Mouse (Mus musculus): ENCODE results near the gene Pdlim4. TPM values are rescaled to one million over a fixed set of nuclear protein-coding genes. Genes with fewer than 3 reads are reported as not detected.

Pdlim4 gene
- polyA plus RNA-seq, 1 experiment = 20.0 TPM

GRCm38 (mm10) chr11:54100045-54100691 lies 31.4 kb upstream of the Pdlim4 start, which contains the start of gene P4ha2:
TSS of gene P4ha2 (plus strand) at chr11:54100095.
- TF ChIP-seq CTCF (IDR thresholded peaks at IDR 0.05; ENCODE audit: borderline replicate concordance, insufficient read depth, low read length) (no peak), POLR2A (IDR thresholded peaks at IDR 0.05; ENCODE audit: low read depth, low read length) (no peak)
- H3K27ac ChIP-seq (ENCODE audit: insufficient read depth, low read length) = no peak within 1 kb of the TSS

DNA sequence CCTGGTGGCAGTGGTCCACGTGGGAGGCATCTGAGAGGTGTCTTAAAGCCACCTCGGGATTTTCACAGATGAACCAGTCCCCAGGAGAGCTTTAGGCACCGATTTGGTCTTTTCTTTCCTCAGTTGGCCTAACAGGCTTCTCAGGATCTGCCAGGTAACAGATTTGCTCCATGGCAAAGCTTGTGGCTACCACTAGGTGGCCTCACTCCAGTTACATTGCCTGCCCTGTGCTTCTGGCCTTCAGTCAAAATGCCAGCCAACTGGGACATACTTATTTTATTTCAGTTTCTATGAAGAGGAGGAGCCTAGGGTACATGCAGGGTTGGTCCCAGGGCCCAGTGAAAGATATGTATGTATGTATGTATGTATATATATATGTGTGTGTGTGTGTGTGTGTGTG lies 24.2 kb upstream of the Pdlim4 start:
- no peak overlapping the region for H3K27ac ChIP-seq (ENCODE audit: insufficient read depth, low read length)
- H3K4me1 ChIP-seq (ENCODE audit: control insufficient read depth, insufficient read depth, low read length) = 0 out of 2 replicates have a peak, but pooled peaks cover 5% of the 10 kb centered on the region
- TF ChIP-seq CTCF (IDR thresholded peaks at IDR 0.05; ENCODE audit: borderline replicate concordance, insufficient read depth, low read length) = peak; percentile 67; the same call in 1 of the 2 replicates
- no peak for TF ChIP-seq POLR2A (IDR thresholded peaks at IDR 0.05; ENCODE audit: low read depth, low read length)
- H3K4me3 ChIP-seq (ENCODE audit: insufficient read depth, low read length) = no peak overlapping the region

More at GRCm38 (mm10) chr11:54100045-54100691, 31.4 kb upstream of the Pdlim4 start, which contains the start of gene P4ha2:
- H3K4me3 ChIP-seq (ENCODE audit: insufficient read depth, low read length) = peak within 1 kb of the TSS; percentile 60
- H3K4me1 ChIP-seq (ENCODE audit: control insufficient read depth, insufficient read depth, low read length) = 0 out of 2 replicates have a peak, but pooled peaks cover 2% of the 10 kb centered on the region

GRCm38 (mm10) chr11:54092188-54092587 lies 23.4 kb upstream of the Pdlim4 start:
- 0 out of 2 replicates have a peak, but pooled peaks cover 5% of the 10 kb centered on the region for H3K4me1 ChIP-seq (ENCODE audit: control insufficient read depth, insufficient read depth, low read length)
- TF ChIP-seq POLR2A (IDR thresholded peaks at IDR 0.05; ENCODE audit: low read depth, low read length) (no peak), CTCF (IDR thresholded peaks at IDR 0.05; ENCODE audit: borderline replicate concordance, insufficient read depth, low read length) (no peak)
- H3K4me3 ChIP-seq (ENCODE audit: insufficient read depth, low read length) = no peak overlapping the region
- no peak overlapping the region for H3K27ac ChIP-seq (ENCODE audit: insufficient read depth, low read length)

DNA sequence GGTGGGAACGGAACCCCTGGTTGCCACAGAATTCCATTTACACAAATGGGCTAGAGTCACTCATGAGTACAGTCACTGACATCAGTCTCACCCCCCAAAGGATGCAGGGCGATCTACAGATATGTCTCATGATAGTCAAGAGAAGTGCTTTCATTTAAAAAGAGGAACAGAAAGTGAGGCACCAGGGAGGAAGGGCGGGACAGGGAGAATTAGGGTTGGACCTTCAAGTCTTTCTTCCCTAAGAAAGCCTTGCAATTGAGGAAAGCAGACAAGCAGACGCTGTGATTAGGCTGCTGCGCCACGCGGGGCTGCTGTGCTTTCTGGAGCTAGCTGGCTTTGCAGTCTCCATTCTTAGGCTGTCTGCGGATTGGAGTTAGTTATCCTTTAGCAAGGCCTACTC lies 22.9 kb upstream of the Pdlim4 start:
- Histone ChIP-seq H3K27ac (ENCODE audit: insufficient read depth, low read length) (no peak overlapping the region), H3K4me3 (ENCODE audit: insufficient read depth, low read length) (no peak overlapping the region), H3K4me1 (ENCODE audit: control insufficient read depth, insufficient read depth, low read length) (0 out of 2 replicates have a peak, but pooled peaks cover 5% of the 10 kb centered on the region)
- no peak for TF ChIP-seq CTCF (IDR thresholded peaks at IDR 0.05; ENCODE audit: borderline replicate concordance, insufficient read depth, low read length)
- no peak for TF ChIP-seq POLR2A (IDR thresholded peaks at IDR 0.05; ENCODE audit: low read depth, low read length)

DNA sequence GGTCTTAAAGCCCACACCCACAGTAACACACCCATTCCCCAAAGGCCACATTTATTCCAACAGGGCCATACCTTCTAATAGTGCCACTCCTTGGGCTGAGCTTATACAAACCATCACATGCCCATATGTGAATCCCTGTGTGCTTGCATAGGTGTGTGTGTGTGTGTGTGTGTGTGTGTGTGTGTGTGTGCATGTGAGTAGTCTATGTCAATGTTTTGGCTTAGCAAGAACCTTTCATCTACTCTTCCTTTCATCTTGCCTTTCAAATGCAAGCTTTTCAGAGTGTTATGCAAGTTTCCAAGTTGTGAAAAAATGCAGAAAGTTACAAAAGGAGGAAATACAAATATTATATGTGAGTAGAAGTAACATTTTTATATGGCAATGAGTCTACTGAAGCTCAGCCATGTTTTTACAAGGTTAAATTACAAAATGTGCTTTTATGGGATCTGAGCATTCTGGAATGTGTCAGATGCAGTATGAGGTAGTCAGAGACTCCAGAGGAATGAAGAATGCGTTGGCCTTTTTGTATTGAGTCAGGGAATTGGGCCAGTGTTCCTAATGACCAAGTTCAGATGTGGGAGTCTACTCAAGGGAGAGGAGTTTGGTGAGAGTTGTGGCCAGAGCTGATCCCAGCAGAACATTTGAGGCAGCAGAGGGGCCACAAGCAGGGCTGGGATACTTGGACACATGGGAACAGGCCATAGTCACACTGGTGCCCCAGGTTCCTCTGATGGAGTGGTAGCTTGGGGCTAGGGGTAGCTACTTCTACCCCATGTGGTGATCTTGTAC lies 21.5 kb upstream of the Pdlim4 start:
- Histone ChIP-seq H3K4me3 (ENCODE audit: insufficient read depth, low read length) (no peak overlapping the region), H3K27ac (ENCODE audit: insufficient read depth, low read length) (peak overlapping the region; percentile 70), H3K4me1 (ENCODE audit: control insufficient read depth, insufficient read depth, low read length) (0 out of 2 replicates have a peak, but pooled peaks cover 5% of the 10 kb centered on the region)
- TF ChIP-seq POLR2A (IDR thresholded peaks at IDR 0.05; ENCODE audit: low read depth, low read length) (no peak), CTCF (IDR thresholded peaks at IDR 0.05; ENCODE audit: borderline replicate concordance, insufficient read depth, low read length) (no peak)

GRCm38 (mm10) chr11:54088947-54089317 lies 20.1 kb upstream of the Pdlim4 start:
- Histone ChIP-seq H3K4me1 (ENCODE audit: control insufficient read depth, insufficient read depth, low read length) (0 out of 2 replicates have a peak, but pooled peaks cover 5% of the 10 kb centered on the region), H3K4me3 (ENCODE audit: insufficient read depth, low read length) (no peak overlapping the region), H3K27ac (ENCODE audit: insufficient read depth, low read length) (no peak overlapping the region)
- TF ChIP-seq POLR2A (IDR thresholded peaks at IDR 0.05; ENCODE audit: low read depth, low read length) = no peak
- TF ChIP-seq CTCF (IDR thresholded peaks at IDR 0.05; ENCODE audit: borderline replicate concordance, insufficient read depth, low read length) = no peak

DNA sequence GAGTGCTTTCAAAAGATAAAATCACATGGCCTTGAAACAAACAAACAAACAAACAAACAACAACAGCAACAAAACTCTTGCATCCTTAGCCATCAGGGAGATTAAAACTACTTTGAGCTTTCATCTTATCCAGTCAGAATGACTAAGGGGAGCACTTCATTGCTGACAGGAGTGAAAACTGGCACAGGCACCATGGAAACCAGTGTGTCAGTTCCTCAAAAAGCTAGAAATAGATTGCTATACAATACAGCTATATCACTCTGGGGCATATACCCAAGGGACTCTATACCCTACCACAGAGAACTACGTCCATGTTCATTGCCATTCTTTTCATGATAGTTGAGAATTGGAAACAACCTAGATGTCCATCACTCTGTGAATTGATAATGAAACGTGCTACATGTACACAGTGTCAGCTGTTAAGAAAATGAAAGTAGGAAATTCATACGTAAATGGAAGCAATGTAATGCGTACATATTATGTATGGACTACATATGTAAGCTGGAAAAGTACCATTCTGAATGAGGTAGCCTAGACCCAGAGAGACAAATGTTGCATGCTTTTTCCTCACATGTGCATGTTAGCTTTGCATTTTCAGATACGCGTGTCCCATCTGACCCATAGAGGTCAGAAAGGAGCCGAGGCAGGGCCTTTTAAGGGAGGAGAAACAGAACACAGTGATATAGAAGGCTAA lies 19.6 kb upstream of the Pdlim4 start:
- Histone ChIP-seq H3K4me3 (ENCODE audit: insufficient read depth, low read length) (no peak overlapping the region), H3K27ac (ENCODE audit: insufficient read depth, low read length) (no peak overlapping the region), H3K4me1 (ENCODE audit: control insufficient read depth, insufficient read depth, low read length) (0 out of 2 replicates have a peak, but pooled peaks cover 5% of the 10 kb centered on the region)
- TF ChIP-seq POLR2A (IDR thresholded peaks at IDR 0.05; ENCODE audit: low read depth, low read length) = no peak
- TF ChIP-seq CTCF (IDR thresholded peaks at IDR 0.05; ENCODE audit: borderline replicate concordance, insufficient read depth, low read length) = no peak

DNA sequence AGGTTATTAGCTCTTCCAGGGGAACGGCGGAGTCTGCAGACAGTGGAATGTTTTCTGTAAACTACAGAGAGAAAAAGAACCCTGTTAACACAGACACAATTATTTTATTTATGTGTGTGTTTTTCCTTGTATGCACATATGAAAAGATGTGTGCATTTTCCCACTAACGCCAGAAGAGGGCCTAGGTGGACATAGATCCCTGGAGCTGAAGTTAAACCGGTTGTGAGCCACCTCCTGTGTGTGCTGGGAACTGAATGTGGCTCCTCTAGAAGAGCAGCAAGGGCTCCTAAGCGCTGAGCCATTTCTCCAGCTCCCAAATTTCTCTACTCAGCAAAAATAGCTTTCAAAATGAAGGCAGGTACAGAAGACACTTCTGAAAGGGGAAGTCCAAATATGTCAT lies 17.0 kb upstream of the Pdlim4 start:
- Histone ChIP-seq H3K27ac (ENCODE audit: insufficient read depth, low read length) (no peak overlapping the region), H3K4me3 (ENCODE audit: insufficient read depth, low read length) (no peak overlapping the region), H3K4me1 (ENCODE audit: control insufficient read depth, insufficient read depth, low read length) (0 out of 2 replicates have a peak, but pooled peaks cover 2% of the 10 kb centered on the region)
- TF ChIP-seq POLR2A (IDR thresholded peaks at IDR 0.05; ENCODE audit: low read depth, low read length) (no peak), CTCF (IDR thresholded peaks at IDR 0.05; ENCODE audit: borderline replicate concordance, insufficient read depth, low read length) (no peak)

GRCm38 (mm10) chr11:54084976-54085375 lies 16.2 kb upstream of the Pdlim4 start:
- TF ChIP-seq POLR2A (IDR thresholded peaks at IDR 0.05; ENCODE audit: low read depth, low read length) (no peak), CTCF (IDR thresholded peaks at IDR 0.05; ENCODE audit: borderline replicate concordance, insufficient read depth, low read length) (no peak)
- Histone ChIP-seq H3K27ac (ENCODE audit: insufficient read depth, low read length) (no peak overlapping the region), H3K4me3 (ENCODE audit: insufficient read depth, low read length) (no peak overlapping the region), H3K4me1 (ENCODE audit: control insufficient read depth, insufficient read depth, low read length) (0 out of 2 replicates have a peak, but pooled peaks cover under 1% of the 10 kb centered on the region)
